Mouse (Mus musculus) liver, embryonic 12.5 days (tissue): ENCODE results near the gene Dnah11. TPM values are rescaled to one million over a fixed set of nuclear protein-coding genes. Genes with fewer than 3 reads are reported as not detected.
"Not testable (repeated sequence)": the region's sequence is repeated elsewhere in the genome, so short reads cannot be mapped to it uniquely, and the experiment has no call there.

Source experiments
- ATAC-seq: fragments of 200-750 bp; cut with Nextera tagmentation; 2 replicates; pipeline ENCODE4 v1.8.0; 2017; ENCODE audit warnings: moderate number of reproducible peaks, mild to moderate bottlenecking, moderate library complexity
- H3K27ac ChIP-seq: fragments of 300-500 bp; sonication (generic); 2 replicates; pipeline ENCODE4 v1.5.1; 2016; ENCODE audit warnings: mild to moderate bottlenecking
- H3K27me3 ChIP-seq: fragments of 300-500 bp; sonication (generic); replicated peaks from 2 replicates; pipeline ENCODE4 v1.6.1; 2016; ENCODE audit warnings: mild to moderate bottlenecking, moderate library complexity
- H3K36me3 ChIP-seq: fragments of 300-500 bp; sonication (generic); 2 replicates; pipeline ENCODE4 v1.6.1; 2016; ENCODE audit warnings: mild to moderate bottlenecking, moderate library complexity
- H3K4me1 ChIP-seq: fragments of 300-500 bp; sonication (generic); 2 replicates; pipeline ENCODE4 v1.6.1; 2016
- H3K4me2 ChIP-seq: fragments of 300-500 bp; sonication (generic); 2 replicates; pipeline ENCODE4 v1.6.1; 2016; ENCODE audit warnings: mild to moderate bottlenecking, moderate library complexity
- H3K4me3 ChIP-seq: fragments of 300-500 bp; sonication (generic); 2 replicates; pipeline ENCODE4 v1.5.1; 2016; ENCODE audit warnings: mild to moderate bottlenecking, moderate library complexity
- H3K9ac ChIP-seq: fragments of 300-500 bp; sonication (generic); 2 replicates; pipeline ENCODE4 v1.6.1; 2016; ENCODE audit warnings: mild to moderate bottlenecking, moderate library complexity
- H3K9me3 ChIP-seq: fragments of 300-500 bp; sonication (generic); replicated peaks from 2 replicates; pipeline ENCODE4 v1.6.1; 2016; ENCODE audit warnings: mild to moderate bottlenecking, moderate library complexity
- WGBS: fragments of 180-500 bp; shearing (Covaris S2); methylation state at CpG from one replicate; pipeline ENCODE4 v1.1.7; 2016; ENCODE audit not compliant: insufficient replicate concordance; 5-methylcytosine and 5-hydroxymethylcytosine counted together
- polyA plus RNA-seq: library from polyadenylated mRNA; unstranded; fragments of >200 nt; fragmentation: Nextera tagmentation; extraction: Ambion mirVana; gene quantifications from 2 replicates; pipeline ENCODE4 v1.2.1, GENCODE M21; 2016

Gene Dnah11
- polyA plus RNA-seq, 1 experiment from 2014 or later: 0.05 TPM

DNA sequence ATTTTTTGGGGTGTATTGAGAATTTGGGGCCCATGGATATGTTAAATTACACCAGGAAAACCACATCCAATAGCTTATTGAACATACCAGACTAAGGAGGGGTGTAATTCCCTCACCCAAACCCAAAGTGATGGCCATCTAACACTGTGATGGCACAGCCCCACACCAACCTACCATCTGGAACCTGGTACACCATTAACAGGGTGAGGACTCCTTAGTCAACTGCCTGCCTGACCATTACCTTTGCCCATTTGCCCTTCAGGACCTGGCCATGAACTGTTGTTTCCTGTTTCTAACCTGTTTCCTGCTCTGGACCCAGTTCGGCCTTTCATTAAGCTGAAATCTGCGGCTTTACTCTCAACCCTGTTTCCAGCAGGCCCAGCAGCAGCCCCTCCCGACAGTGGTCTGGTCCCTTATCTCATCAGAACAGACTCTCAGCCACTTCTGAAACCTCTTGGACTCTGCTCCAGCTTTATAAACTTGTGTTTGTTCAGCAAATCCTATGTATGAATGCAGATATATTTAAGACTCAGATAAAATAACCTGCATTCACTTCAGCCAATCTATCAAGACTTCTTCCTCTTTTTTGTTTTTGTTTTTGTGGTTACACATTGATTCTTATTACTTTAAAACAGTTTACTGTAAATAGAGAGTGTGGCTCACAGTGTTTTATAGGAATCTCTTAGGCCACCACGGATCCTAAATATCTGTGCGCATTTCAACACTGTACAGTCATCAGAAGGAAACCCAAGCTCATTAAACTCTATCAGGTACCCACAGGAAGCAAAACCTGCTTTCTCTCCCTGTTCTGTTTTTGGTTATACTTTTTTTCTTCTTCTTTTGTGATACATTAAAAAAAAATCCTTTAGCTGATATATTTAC, 251.8 kb downstream of the Dnah11 start:
- Histone ChIP-seq H3K27ac (no peak overlapping the region), H3K36me3 (no peaks in the 10 kb centered on the region), H3K27me3 (no peaks in the 10 kb centered on the region), H3K4me1 (peaks cover 5% of the 10 kb centered on the region; the same call in 1 of the 2 replicates), H3K4me2 (no peak overlapping the region), H3K9me3 (no peaks in the 10 kb centered on the region), H3K9ac (no peak overlapping the region), H3K4me3 (no peak overlapping the region)
- WGBS: 14% methylated on average over 5 of the region's 5 CpGs
- peak; percentile 71 for ATAC-seq

DNA sequence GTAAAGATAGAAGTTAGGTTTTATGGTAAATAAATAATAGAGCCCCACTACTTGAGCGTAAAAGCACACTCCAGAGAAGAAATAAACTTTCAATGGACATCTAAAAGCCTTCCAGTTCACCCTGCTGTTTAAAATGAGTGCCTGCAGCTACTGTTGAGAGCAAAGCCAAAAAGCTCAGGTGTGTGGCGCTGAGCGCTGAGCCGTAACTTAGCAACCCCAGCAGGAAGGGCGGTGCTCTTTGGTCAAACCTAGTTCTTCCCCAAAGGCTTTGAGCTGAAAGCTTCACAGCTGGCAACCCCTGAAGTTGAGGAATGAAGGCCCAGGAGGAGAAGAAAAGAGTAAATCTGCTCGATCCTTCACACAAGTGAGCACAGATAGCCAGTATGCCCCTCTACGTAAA, 256.9 kb downstream of the Dnah11 start:
- ATAC-seq: no peak

DNA sequence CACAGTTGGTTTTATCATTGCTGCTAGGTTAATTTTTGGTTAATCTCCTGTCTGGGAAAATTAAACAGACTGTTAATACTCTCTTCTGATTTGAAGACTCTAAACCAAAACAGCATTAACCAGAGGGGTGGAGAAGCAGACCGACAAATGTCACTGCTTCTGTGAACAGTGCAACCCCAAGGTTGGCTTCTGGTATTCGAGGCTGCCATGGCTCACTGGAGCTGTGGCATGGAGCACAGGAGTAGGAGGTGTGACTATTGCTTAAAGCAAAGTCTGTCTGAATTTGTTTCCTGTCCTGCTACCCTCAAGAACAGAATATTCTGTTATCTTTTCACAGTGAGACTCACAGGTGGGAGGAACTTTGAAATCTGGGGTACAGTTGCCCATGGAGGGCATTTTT, 260.6 kb downstream of the Dnah11 start:
- Histone ChIP-seq H3K9me3 (no peaks in the 10 kb centered on the region), H3K36me3 (no peaks in the 10 kb centered on the region), H3K27me3 (no peaks in the 10 kb centered on the region), H3K27ac (no peak overlapping the region), H3K4me2 (no peak overlapping the region), H3K9ac (no peak overlapping the region), H3K4me1 (no peaks in the 10 kb centered on the region), H3K4me3 (no peak overlapping the region)
- WGBS: 46% methylated on average over 2 of the region's 2 CpGs
- no peak for ATAC-seq

More for the DNA sequence above, 256.9 kb downstream of the Dnah11 start:
- H3K4me2 ChIP-seq: no peak overlapping the region
- no peak overlapping the region for H3K4me3 ChIP-seq
- peaks cover 3% of the 10 kb centered on the region; the same call in 1 of the 2 replicates for H3K4me1 ChIP-seq
- no peak overlapping the region for H3K9ac ChIP-seq
- H3K9me3 ChIP-seq: no peaks in the 10 kb centered on the region
- no peak overlapping the region for H3K27ac ChIP-seq
- H3K36me3 ChIP-seq: no peaks in the 10 kb centered on the region
- 69% methylated on average over 7 of the region's 7 CpGs for WGBS
- no peaks in the 10 kb centered on the region for H3K27me3 ChIP-seq

DNA sequence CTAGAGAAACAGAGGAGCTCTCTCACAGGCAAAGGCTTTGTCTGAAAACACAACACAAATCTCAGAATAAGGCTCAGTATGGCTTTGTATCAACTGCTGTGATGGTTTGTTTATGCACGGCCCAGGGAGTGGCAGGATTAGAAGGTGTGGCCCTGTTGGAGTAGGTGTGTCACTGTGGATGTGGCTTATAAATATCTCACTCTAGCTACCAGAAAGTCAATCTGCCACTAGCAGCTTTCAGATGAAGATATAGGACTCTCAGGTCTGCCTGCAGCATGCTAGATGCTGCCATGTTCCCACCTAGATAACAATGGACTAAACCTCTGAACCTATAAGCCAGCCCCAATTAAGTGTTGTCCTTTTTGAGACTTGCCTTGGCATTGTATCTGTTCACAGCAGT, 266.8 kb downstream of the Dnah11 start:
- no peaks in the 10 kb centered on the region for H3K9me3 ChIP-seq
- peaks cover 3% of the 10 kb centered on the region; the same call in 1 of the 2 replicates for H3K4me1 ChIP-seq
- no peak overlapping the region for H3K4me2 ChIP-seq
- H3K27ac ChIP-seq: no peak overlapping the region
- no peak overlapping the region for H3K9ac ChIP-seq
- no peak overlapping the region for H3K4me3 ChIP-seq
- ATAC-seq: peak; percentile 77
- no peaks in the 10 kb centered on the region for H3K27me3 ChIP-seq
- 18% methylated on average over 1 of the region's 1 CpGs for WGBS
- no peaks in the 10 kb centered on the region for H3K36me3 ChIP-seq

DNA sequence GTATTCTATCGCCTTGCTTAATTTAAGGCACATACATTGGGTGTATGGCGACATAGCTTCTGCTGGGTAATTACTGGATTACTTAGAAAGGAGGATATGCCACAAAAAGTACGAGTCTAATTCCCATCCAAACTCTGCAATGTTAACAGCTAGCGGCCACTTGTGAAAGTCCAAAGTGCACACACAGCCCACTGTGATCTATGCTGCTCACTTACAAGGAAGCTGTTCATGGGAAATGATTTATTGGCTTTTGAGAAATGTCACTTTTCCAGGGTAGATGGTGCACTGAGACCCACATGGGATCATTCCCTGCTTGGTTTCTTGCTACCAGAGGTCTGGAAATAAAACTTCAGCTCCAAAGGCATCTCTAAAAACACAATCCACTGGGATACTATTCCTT, 269.1 kb downstream of the Dnah11 start:
- Histone ChIP-seq H3K4me2 (no peak overlapping the region), H3K4me3 (no peak overlapping the region), H3K27ac (no peak overlapping the region), H3K27me3 (no peaks in the 10 kb centered on the region), H3K9ac (no peak overlapping the region), H3K36me3 (no peaks in the 10 kb centered on the region), H3K4me1 (peaks cover 3% of the 10 kb centered on the region; the same call in 1 of the 2 replicates), H3K9me3 (no peaks in the 10 kb centered on the region)
- 67% methylated on average over 4 of the region's 4 CpGs for WGBS
- no peak for ATAC-seq

DNA sequence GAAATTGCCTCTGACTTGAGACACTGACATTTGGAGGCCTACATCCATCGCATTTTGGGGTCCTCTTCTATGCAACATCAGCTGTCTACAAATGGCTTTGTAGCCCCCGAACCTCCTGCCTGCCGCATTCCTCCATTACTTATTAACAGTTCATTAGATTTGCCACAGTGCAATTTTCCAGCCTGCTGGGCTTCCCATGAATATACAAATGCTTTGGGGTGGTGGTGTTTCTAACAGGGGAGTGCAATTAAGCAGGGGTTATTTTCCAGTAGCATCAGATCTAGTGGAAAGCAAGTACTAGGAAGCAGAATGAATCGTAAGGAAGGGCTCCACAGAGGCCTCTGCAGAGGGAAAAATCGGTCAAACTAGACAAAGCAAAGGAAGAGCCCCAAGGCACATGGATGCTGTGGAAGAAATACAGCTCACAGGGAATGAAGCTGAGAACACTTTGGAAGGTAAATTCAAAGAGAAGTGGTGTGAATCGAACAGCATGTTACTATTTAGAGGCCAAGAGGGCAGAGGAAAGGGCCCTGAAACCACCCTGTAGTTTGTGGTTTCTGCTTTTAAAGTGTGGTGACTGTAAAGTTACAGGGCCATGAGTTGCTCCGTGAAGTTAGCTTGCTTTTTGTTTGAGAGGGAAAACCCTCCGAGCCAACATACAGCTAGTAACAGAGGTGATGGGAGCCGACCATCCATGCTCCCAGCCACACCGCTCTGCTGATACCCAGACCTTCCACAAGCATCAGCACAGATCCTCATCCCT, 282.8 kb downstream of the Dnah11 start:
- ATAC-seq: no peak
- H3K9ac ChIP-seq: no peak overlapping the region
- 50% methylated on average over 10 of the region's 10 CpGs for WGBS
- no peak overlapping the region for H3K27ac ChIP-seq
- no peak overlapping the region for H3K4me3 ChIP-seq
- no peaks in the 10 kb centered on the region for H3K9me3 ChIP-seq
- no peaks in the 10 kb centered on the region for H3K27me3 ChIP-seq
- no peak overlapping the region for H3K4me2 ChIP-seq
- H3K4me1 ChIP-seq: no peaks in the 10 kb centered on the region
- H3K36me3 ChIP-seq: no peaks in the 10 kb centered on the region

DNA sequence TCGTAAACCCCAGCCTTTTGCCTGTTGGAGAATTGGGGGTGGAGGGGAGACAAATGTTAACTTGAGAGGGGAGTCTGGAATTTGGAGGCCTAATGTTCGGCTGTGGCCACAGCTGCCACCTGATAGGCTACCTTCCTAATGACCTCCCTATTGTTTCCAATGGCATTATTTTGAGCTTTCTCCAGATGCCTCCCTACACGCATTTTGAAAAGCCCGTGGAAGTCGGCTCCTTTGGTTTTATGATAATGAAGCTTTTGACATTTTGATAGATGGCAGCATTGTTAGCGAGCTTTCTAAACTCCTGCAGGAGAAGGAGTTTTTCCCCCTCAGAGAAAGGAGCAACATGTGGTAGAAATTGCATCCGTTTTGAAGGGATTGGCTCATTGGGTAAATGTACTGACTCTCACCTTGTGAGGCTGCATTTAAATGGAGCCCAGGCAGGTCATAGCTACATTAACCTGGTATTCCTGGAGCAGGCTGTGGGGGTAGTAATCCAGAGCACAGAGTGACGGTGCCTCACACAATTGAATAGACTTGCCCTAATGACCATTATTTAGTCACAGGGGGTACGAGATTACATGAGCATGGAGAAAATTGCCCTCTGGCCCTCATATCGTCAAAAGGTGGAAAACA, 284.1 kb downstream of the Dnah11 start:
- 53% methylated on average over 10 of the region's 10 CpGs for WGBS
- no peaks in the 10 kb centered on the region for H3K27me3 ChIP-seq

DNA sequence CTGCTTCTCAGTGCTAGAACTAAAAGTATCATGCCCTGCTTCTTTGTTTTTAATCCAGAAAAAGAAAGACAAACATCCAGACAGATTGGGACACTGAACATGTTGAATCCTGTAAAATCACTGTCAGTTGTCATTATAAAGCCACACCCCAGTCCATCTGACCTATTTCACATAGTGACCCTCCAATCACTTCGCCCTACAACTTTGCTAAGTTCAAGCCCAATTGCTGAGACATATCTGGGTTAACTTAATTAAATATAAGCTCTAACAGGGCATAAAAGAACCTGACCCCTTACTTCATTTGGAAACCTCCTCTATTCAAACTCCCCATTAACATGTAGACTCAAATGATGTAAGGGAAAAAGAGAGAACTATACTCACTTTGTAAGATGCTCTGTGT, 287.4 kb downstream of the Dnah11 start:
- Histone ChIP-seq H3K4me3 (no peak overlapping the region), H3K9ac (no peak overlapping the region), H3K27ac (no peak overlapping the region), H3K36me3 (no peaks in the 10 kb centered on the region), H3K4me2 (no peak overlapping the region), H3K27me3 (no peaks in the 10 kb centered on the region), H3K4me1 (no peaks in the 10 kb centered on the region), H3K9me3 (no peaks in the 10 kb centered on the region)
- WGBS: 33% methylated on average over 1 of the region's 1 CpGs
- no peak for ATAC-seq

More for the DNA sequence above, 284.1 kb downstream of the Dnah11 start:
- Histone ChIP-seq H3K4me2 (no peak overlapping the region), H3K4me1 (no peaks in the 10 kb centered on the region), H3K4me3 (no peak overlapping the region), H3K36me3 (no peaks in the 10 kb centered on the region), H3K9ac (no peak overlapping the region), H3K9me3 (no peaks in the 10 kb centered on the region), H3K27ac (no peak overlapping the region)
- no peak for ATAC-seq

DNA sequence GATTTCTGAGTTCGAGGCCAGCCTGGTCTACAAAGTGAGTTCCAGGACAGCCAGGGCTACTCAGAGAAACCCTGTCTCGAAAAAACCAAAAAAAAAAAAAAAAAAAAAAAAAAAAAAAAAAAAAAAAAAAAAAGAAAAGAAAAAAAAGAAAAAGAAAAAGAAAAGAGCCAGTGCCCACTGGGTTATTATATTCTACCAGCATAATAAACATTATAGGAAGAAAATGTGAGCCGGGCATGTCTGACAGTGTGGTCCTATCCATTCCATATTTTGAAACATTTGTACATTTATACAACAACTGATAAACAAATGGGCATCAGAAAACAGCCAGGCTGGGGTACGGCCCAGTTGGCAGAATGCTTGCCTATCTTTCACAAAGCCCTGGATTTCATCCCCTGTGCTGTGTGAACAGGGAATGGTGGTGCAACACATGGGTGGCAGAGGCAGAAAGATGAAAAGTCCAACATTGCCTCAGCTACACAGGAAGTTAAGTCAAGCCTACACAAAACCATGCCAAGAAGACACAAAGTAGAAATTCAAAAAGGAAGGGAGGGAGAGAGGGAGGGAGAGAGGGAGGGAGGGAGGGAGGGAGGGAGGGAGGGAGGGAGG, 293.5 kb downstream of the Dnah11 start:
- H3K27me3 ChIP-seq, H3K36me3 ChIP-seq, H3K27ac ChIP-seq, H3K9ac ChIP-seq, ATAC-seq, H3K9me3 ChIP-seq, H3K4me3 ChIP-seq, H3K4me1 ChIP-seq, H3K4me2 ChIP-seq: not testable (repeated sequence)
- 56% methylated on average over 4 of the region's 4 CpGs for WGBS

DNA sequence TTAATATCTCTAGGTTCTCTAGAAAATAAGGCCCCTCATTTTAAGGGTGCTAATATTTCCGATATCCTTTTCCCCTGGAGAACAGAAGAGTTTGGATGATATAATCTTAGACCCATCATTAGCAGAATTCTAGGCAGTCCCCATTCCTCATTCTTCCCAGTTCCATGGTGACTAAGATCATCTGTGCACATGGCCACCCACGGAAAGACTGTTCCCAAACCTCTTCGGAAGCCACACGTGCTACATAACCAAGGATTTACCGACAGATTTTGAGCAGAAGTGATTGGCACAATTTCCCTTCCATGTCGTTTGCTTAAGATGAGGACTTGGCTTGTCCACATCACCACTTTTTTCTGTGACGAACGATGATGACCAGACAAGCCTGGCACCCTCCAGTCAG, 295.2 kb downstream of the Dnah11 start:
- no peak for ATAC-seq
- no peak overlapping the region for H3K9ac ChIP-seq

DNA sequence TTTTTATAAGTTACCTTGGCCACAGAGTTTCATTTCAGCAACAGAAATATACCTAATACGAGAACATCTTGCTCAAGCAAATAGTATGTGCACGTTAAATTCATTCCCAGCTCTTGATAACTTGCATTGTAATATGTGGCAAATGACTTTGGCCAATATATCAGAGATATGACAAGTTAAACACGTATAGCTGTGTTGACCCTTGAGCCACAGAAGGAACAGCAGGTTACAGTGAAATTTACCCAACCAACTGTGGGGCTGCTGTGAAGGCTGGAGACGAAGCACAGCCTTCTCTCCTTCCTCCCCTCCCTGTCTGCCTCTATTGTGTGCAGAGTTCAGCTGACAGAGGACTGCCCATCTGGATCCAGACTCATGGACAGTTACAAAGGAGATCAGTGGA, 297.5 kb downstream of the Dnah11 start:
- H3K4me3 ChIP-seq, H3K27me3 ChIP-seq, ATAC-seq, H3K9me3 ChIP-seq, H3K4me1 ChIP-seq, H3K4me2 ChIP-seq, H3K36me3 ChIP-seq, H3K9ac ChIP-seq, H3K27ac ChIP-seq: not testable (repeated sequence)
- WGBS: 67% methylated on average over 1 of the region's 4 CpGs

More for the DNA sequence above, 295.2 kb downstream of the Dnah11 start:
- Histone ChIP-seq H3K27ac (no peak overlapping the region), H3K9me3 (no peaks in the 10 kb centered on the region), H3K27me3 (no peaks in the 10 kb centered on the region), H3K4me3 (no peak overlapping the region), H3K4me2 (no peak overlapping the region), H3K4me1 (no peaks in the 10 kb centered on the region), H3K36me3 (no peaks in the 10 kb centered on the region)
- 67% methylated on average over 8 of the region's 8 CpGs for WGBS
